Mouse (Mus musculus): ENCODE data around the gene Dgcr2.

Dgcr2 gene

GRCm38 (mm10) chr16:17898462-17898861 lies at the start of gene Dgcr2, which contains the start of gene Tssk2:
Gene Dgcr2 (minus strand): TSS chr16:17898562.
Gene Tssk2 (plus strand): TSS chr16:17898637.
- DNase-seq (ENCODE audit: extremely low read depth, low read depth, low spot score): no peak

GRCm38 (mm10) chr16:17945081-17945831 lies 46.9 kb upstream of the Dgcr2 start:
- DNase-seq (ENCODE audit: extremely low read depth, low read depth, low spot score): no peak

GRCm38 (mm10) chr16:17943466-17943865 lies 45.1 kb upstream of the Dgcr2 start:
- DNase-seq (ENCODE audit: extremely low read depth, low read depth, low spot score): no peak

GRCm38 (mm10) chr16:17939255-17939751 lies 40.9 kb upstream of the Dgcr2 start:
- no peak for DNase-seq (ENCODE audit: extremely low read depth, low read depth, low spot score)

- no peak for DNase-seq (ENCODE audit: extremely low read depth, low read depth, low spot score)
Measured at GRCm38 (mm10) chr16:17938821-17939220, 40.5 kb upstream of the Dgcr2 start.

- DNase-seq (ENCODE audit: extremely low read depth, low read depth, low spot score): no peak
Measured at GRCm38 (mm10) chr16:17938187-17938586, 39.8 kb upstream of the Dgcr2 start.

- DNase-seq (ENCODE audit: extremely low read depth, low read depth, low spot score): no peak
Measured at GRCm38 (mm10) chr16:17936776-17937175, 38.4 kb upstream of the Dgcr2 start.

- peak; percentile 51 for DNase-seq (ENCODE audit: extremely low read depth, low read depth, low spot score)
Measured at GRCm38 (mm10) chr16:17934445-17934910, 36.1 kb upstream of the Dgcr2 start.

GRCm38 (mm10) chr16:17933594-17934444 lies 35.5 kb upstream of the Dgcr2 start:
- DNase-seq (ENCODE audit: extremely low read depth, low read depth, low spot score): no peak

- DNase-seq (ENCODE audit: extremely low read depth, low read depth, low spot score): no peak
Measured at GRCm38 (mm10) chr16:17931906-17932460, 33.6 kb upstream of the Dgcr2 start.

GRCm38 (mm10) chr16:17929631-17930030 lies 31.3 kb upstream of the Dgcr2 start:
- no peak for DNase-seq (ENCODE audit: extremely low read depth, low read depth, low spot score)

GRCm38 (mm10) chr16:17929211-17929610 lies 30.8 kb upstream of the Dgcr2 start:
- DNase-seq (ENCODE audit: extremely low read depth, low read depth, low spot score): no peak

- DNase-seq (ENCODE audit: extremely low read depth, low read depth, low spot score): no peak
Measured at GRCm38 (mm10) chr16:17928627-17929104, 30.3 kb upstream of the Dgcr2 start.

- no peak for DNase-seq (ENCODE audit: extremely low read depth, low read depth, low spot score)
Measured at GRCm38 (mm10) chr16:17928087-17928580, 29.8 kb upstream of the Dgcr2 start, which contains the start of gene Slc25a1. Gene Slc25a1 (minus strand): TSS chr16:17928219.

GRCm38 (mm10) chr16:17927351-17928082 lies 29.2 kb upstream of the Dgcr2 start:
- DNase-seq (ENCODE audit: extremely low read depth, low read depth, low spot score): no peak

- DNase-seq (ENCODE audit: extremely low read depth, low read depth, low spot score): no peak
Measured at GRCm38 (mm10) chr16:17922163-17922538, 23.8 kb upstream of the Dgcr2 start.

- peak; percentile 61 for DNase-seq (ENCODE audit: extremely low read depth, low read depth, low spot score)
Measured at GRCm38 (mm10) chr16:17921325-17922162, 23.2 kb upstream of the Dgcr2 start.

GRCm38 (mm10) chr16:17920586-17920985 lies 22.2 kb upstream of the Dgcr2 start:
- DNase-seq (ENCODE audit: extremely low read depth, low read depth, low spot score): no peak

All from fat pad, adult 2 months (tissue).